Mouse (Mus musculus) E14TG2a.4 (cell line): Measurements from ENCODE around the gene Plcxd3.
A peak's percentile ranks its signal among the peaks of the same experiment; 100 is the strongest.

Source experiments
- H3K27me3 ChIP-seq: 2 replicates; pipeline ENCODE4 v1.6.1; 2014; ENCODE audit warnings: low read length, control low read depth; ENCODE audit not compliant: insufficient read depth
- H3K36me3 ChIP-seq: 2 replicates; pipeline ENCODE4 v1.6.1; 2014; ENCODE audit warnings: low read length, control low read depth; ENCODE audit not compliant: insufficient read depth
- H3K4me1 ChIP-seq: replicated peaks from 2 replicates; pipeline ENCODE4 v1.6.1; 2014; ENCODE audit warnings: low read depth, low read length, control low read depth
- H3K4me3 ChIP-seq: replicated peaks from 2 replicates; pipeline ENCODE4 v1.5.1; 2014; ENCODE audit warnings: mild to moderate bottlenecking, low read length
- H3K9me3 ChIP-seq: 2 replicates; pipeline ENCODE4 v1.6.1; 2014; ENCODE audit warnings: low read length, control low read depth
- CTCF ChIP-seq: conservative IDR thresholded peaks from 2 replicates; pipeline ENCODE4 v1.5.1; 2014; ENCODE audit warnings: low read length
- NANOG ChIP-seq: IDR thresholded peaks from 2 replicates; pipeline ENCODE4 v1.6.1; 2014; ENCODE audit warnings: borderline replicate concordance, low read length, mixed read lengths
- POU5F1 ChIP-seq: IDR thresholded peaks from 2 replicates; pipeline ENCODE4 v1.6.1; 2014; ENCODE audit warnings: low read length, borderline replicate concordance

The Plcxd3 gene

DNA sequence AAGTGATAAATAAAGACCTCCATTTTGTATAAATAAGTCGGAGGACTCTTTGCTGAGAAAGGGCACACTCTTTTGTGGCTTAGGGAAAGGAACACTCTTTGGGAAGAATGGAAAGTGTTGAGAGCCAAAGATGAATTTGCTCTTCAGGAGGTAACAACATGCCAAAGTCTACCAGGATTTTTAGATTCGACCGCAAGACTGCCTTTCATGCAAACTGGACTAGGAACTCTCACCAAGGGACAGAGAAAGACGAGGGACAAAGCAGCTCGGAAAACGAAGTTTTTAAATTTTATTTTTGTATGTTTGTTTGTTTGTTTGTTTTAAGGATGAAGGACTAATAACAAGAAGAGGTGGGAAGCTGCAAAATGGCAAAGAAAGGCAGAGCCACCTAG lies 264 bp upstream of the Plcxd3 start:
- Histone ChIP-seq H3K9me3 (no peaks in the 10 kb centered on the region), H3K36me3 (no peaks in the 10 kb centered on the region), H3K4me3 (peak overlapping the region; percentile 77), H3K27me3 (peaks cover 37% of the 10 kb centered on the region), H3K4me1 (peaks cover 19% of the 10 kb centered on the region)
- no peak for TF ChIP-seq NANOG
- no peak for TF ChIP-seq POU5F1
- no peak for TF ChIP-seq CTCF

DNA sequence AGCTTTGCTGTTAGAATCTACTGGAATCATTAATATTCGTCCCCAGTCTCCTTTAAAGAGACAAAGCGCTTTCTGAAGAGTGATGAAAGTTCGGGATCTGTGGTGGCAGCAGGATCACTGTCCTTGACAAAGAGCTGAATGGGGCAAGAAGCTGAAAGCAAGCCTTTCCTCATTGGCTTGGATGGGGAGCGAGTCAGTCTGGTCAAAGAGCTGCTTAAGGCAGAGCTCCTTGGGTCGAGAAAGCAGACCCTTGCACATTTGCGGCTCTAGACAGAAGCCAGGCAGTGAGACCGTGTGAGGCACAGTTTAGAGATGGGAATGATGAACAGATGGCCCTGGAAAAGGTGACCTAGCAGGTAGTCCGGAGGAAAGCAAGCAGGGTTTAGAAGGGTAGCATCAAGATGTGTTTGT lies 935 bp downstream of the Plcxd3 start:
- Histone ChIP-seq H3K9me3 (no peaks in the 10 kb centered on the region), H3K27me3 (peaks cover 37% of the 10 kb centered on the region), H3K36me3 (no peaks in the 10 kb centered on the region), H3K4me1 (peaks cover 19% of the 10 kb centered on the region), H3K4me3 (peak overlapping the region; percentile 77)
- no peak for TF ChIP-seq POU5F1
- TF ChIP-seq NANOG, result no peak
- no peak for TF ChIP-seq CTCF

DNA sequence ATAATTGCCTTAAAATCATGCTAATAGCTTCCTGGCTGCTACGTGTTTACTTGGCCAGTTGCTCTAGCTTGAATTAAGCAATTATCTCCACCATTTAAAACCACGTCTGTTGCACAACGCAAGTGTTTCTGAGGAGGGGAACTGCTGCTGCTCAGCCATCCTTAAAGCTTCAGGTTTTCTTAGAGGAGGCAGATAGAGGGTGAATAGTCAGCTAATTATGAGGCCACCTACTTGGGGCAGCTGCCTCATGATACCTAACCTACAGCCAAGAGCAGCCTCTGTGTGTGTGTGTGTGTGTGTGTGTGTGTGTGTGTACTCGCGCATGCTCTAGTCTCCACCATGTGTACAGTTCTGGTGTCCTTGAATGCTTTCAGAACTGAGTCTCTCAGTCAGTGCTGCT lies 3.5 kb downstream of the Plcxd3 start:
- Histone ChIP-seq H3K36me3 (no peaks in the 10 kb centered on the region), H3K4me3 (no peak overlapping the region), H3K4me1 (peaks cover 19% of the 10 kb centered on the region), H3K27me3 (peaks cover 36% of the 10 kb centered on the region), H3K9me3 (no peaks in the 10 kb centered on the region)
- TF ChIP-seq CTCF (no peak), NANOG (no peak), POU5F1 (no peak)

DNA sequence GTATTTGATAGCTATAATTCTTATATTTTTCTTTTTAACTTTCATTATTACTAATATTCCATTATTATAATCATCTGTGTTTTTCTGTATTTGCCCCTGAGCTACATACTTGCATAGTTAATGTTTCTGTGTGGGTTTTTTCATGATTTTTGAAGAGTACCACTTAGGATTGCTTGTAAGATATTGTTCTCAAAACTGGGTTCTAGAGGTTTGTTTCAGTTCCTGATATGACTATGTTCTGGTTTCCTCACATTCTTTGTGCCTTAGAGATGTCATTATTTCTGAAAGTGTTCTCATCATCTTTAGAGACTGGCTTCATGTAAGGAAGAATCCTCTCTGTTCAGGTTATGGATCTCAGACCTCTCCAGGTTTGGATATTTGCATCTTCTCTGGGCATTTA lies 12.5 kb downstream of the Plcxd3 start:
- no peaks in the 10 kb centered on the region for H3K36me3 ChIP-seq
- no peak for TF ChIP-seq NANOG
- no peak for TF ChIP-seq CTCF
- no peak for TF ChIP-seq POU5F1
- H3K9me3 ChIP-seq, result no peaks in the 10 kb centered on the region
- no peaks in the 10 kb centered on the region for H3K4me1 ChIP-seq
- no peaks in the 10 kb centered on the region for H3K27me3 ChIP-seq
- H3K4me3 ChIP-seq, result no peak overlapping the region

DNA sequence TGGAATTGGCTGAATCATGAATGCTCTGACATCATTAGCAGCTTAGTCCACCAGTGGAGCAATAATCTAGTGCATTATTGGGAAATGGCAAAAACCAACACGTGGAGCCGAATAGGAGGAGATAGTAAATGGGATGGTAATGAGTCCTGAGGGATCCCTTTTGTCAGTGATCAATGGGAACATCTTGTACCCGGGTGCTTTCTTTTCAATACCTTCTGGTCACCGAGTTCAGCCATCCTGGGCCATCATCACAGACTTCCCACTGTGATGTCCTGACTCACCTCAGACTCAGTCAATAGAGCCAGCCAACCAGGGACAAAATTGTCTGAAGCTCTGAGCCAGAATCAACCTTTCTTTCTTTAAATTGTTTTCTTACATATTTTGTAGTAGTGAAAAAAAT lies 24.8 kb downstream of the Plcxd3 start:
- Histone ChIP-seq H3K9me3 (no peaks in the 10 kb centered on the region), H3K36me3 (no peaks in the 10 kb centered on the region), H3K4me3 (no peak overlapping the region), H3K4me1 (no peaks in the 10 kb centered on the region), H3K27me3 (no peaks in the 10 kb centered on the region)
- TF ChIP-seq NANOG (peak; percentile 61; the same call in 1 of the 2 replicates), POU5F1 (no peak)

DNA sequence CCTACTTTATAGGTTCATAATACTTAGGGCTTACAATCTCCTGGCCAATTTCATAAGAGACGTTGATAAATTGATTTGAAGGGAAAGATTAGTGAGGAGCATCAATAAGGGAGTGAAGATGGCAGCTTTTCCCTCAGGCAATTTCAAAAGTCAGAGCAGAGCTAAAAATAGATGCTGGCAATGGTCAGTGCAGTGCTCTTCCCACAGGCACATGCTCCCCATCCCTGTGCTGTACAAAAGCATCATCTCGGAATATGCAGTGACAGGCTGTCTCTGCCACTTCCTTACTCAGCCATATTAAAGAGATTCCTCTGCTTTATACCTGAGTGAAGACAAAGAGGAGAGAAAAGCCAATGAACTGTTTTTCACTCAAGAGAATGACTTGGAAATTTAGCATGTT lies 36.0 kb downstream of the Plcxd3 start:
- no peaks in the 10 kb centered on the region for H3K4me1 ChIP-seq
- H3K27me3 ChIP-seq, result no peaks in the 10 kb centered on the region
- TF ChIP-seq NANOG (no peak), CTCF (no peak), POU5F1 (no peak)

DNA sequence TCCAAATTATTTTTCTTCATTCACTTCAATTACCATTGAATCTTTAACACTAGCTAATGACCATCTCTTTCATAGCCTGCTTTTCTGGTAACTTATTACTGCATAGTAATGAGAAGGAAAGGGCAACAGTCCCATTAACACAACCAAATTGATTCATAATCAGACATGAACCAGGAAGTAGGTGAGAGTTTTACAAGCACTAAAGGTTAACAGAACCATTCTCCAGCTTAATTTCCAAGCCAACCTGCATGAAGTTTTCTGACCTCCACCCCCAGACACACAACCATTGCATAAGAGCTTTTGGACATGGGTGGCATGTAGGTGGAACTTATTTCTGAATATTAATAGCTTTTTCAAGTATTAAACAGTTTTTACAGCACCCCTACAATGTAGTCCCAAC lies 64.8 kb downstream of the Plcxd3 start:
- no peaks in the 10 kb centered on the region for H3K36me3 ChIP-seq
- H3K4me3 ChIP-seq, result no peak overlapping the region
- TF ChIP-seq POU5F1 (no peak), NANOG (no peak), CTCF (no peak)
- no peaks in the 10 kb centered on the region for H3K4me1 ChIP-seq
- H3K9me3 ChIP-seq, result no peaks in the 10 kb centered on the region
- H3K27me3 ChIP-seq, result no peaks in the 10 kb centered on the region

More for the DNA sequence above, 36.0 kb downstream of the Plcxd3 start:
- Histone ChIP-seq H3K4me3 (no peak overlapping the region), H3K36me3 (no peaks in the 10 kb centered on the region), H3K9me3 (no peaks in the 10 kb centered on the region)

DNA sequence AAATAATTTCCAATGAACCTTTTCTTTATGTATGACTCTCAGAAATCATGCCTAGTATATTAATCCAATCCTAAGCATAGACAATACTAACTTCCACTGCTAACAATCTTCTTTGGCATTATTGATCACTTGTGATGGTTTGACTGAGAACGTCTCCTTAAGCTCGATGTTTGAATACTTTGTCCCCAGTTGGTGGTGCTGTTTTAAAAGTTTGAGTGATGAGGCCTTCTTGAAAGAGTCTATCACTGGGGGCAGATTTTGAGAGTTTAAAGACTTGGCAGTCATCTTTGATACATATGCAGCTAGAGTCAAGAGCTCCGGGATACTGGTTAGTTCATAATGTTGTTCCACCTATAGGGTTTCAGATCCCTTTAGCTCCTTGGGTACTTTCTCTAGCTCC lies 120.9 kb downstream of the Plcxd3 start:
- no peaks in the 10 kb centered on the region for H3K9me3 ChIP-seq
- no peaks in the 10 kb centered on the region for H3K36me3 ChIP-seq
- TF ChIP-seq POU5F1 (no peak), NANOG (no peak), CTCF (no peak)
- no peaks in the 10 kb centered on the region for H3K4me1 ChIP-seq
- no peak overlapping the region for H3K4me3 ChIP-seq
- no peaks in the 10 kb centered on the region for H3K27me3 ChIP-seq

DNA sequence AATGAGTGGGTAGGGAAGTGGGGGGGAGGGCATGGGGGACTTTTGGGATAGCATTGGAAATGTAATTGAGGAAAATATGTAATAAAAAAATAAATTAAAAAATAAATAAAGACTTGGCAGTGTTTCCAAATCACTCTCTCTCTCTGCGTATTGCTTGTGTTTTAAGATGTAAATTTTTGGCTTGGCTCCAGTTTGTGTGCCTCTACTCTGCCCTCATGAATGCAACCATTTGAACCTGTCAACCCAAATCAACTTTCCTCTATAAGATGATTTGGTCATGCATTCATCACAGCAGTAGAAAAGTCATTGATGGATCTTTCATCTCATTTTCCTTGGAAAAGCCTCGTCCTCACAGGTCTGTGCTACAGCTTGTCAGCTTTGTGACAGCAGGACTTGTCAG lies 121.7 kb downstream of the Plcxd3 start:
- Histone ChIP-seq H3K4me3 (no peak overlapping the region), H3K4me1 (no peaks in the 10 kb centered on the region), H3K27me3 (no peaks in the 10 kb centered on the region), H3K9me3 (no peaks in the 10 kb centered on the region), H3K36me3 (no peaks in the 10 kb centered on the region)
- TF ChIP-seq POU5F1, result no peak
- no peak for TF ChIP-seq NANOG
- no peak for TF ChIP-seq CTCF

DNA sequence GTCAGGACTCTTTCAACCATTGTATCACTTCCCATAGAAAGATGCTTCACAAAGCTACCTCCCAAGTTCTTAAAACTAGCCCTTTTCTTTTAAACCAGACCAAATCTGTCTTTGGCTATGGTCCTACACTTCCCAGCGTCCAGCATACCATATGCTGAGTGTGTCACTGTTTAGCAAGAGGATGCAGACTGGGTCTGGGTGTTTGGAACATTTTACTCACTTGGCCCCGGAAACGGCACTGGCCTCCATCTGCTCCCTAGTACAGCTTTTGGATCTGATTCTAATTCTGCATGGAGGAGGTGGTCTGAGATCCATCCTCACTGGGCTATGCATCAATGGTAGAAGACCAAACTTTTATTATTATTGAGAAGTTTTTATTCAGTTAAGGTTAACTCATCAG lies 122.7 kb downstream of the Plcxd3 start:
- H3K27me3 ChIP-seq, result no peaks in the 10 kb centered on the region
- TF ChIP-seq NANOG (no peak), CTCF (no peak), POU5F1 (no peak)
- H3K4me1 ChIP-seq, result no peaks in the 10 kb centered on the region
- H3K36me3 ChIP-seq, result no peaks in the 10 kb centered on the region
- no peaks in the 10 kb centered on the region for H3K9me3 ChIP-seq
- H3K4me3 ChIP-seq, result no peak overlapping the region
